Comparison of ENCODE assay signal across 21 mouse cellular contexts in the genomic region with DNA sequence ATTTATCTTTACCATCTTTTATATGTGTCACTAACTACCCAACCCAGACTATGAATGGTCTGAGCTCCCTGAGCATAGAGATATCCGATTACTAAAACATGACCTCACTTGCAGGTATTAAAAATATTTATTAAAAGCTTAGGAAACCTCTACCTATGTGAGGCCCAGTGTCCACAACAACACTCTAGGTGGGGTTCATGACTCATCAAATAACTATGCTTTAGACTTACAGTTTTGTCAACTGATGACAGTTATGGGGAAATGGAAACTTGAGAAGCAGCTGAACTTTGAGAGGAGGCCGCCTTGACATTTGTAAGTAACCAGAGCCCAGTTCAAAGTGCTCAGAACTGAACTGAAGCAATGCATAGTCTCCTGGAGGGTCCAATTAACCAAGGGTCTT. TPM values are rescaled to one million over a fixed set of nuclear protein-coding genes. Genes with fewer than 3 reads are reported as not detected.
DNase-seq lines count a peak whose midpoint lies in the region; ATAC-seq and TF ChIP-seq lines count a peak whose summit lies in the region.
"Had no signal": no experiment of that assay in that cellular context is flagged by ENCODE, and none has a peak within 500 bp of the region (broad histone marks: within the 10 kb centered on the region; RNA-seq: fewer than 3 reads in every experiment).

No protein-coding gene starts in this region.

- 71% methylated on average over 2 of the region's 2 CpGs for WGBS in heart, embryonic 14.5 days
- WGBS in heart, embryonic 11.5 days (ENCODE audit: insufficient replicate concordance): 79% methylated on average over 2 of the region's 2 CpGs
- WGBS in lung, embryonic 15.5 days: 83% methylated on average over 2 of the region's 2 CpGs
- WGBS in stomach, postnatal 0 days: 68% methylated on average over 2 of the region's 2 CpGs

- peak overlapping the region in 1 of 2 experiments; percentile 7; a peak in 1 of 4 replicates for H3K27ac ChIP-seq in heart, embryonic 14.5 days (replicated peaks in 1 of 2; ENCODE audit: control insufficient read depth in 1 of 2, insufficient read depth in 1 of 2, low read depth in 2 of 2, low read length in 2 of 2)
- no peak overlapping the region for H3K27ac ChIP-seq in heart, embryonic 11.5 days (ENCODE audit: low read depth, low read length)
- peak overlapping the region; percentile 46 for H3K27ac ChIP-seq in lung, embryonic 15.5 days
- peak overlapping the region; percentile 5 for H3K27ac ChIP-seq in embryonic fibroblast, embryonic 13.5 days (ENCODE audit: insufficient read depth, low read length)
- no peak overlapping the region for H3K27ac ChIP-seq in stomach, postnatal 0 days (replicated peaks)
- H3K27ac ChIP-seq: midbrain, embryonic 15.5 days had no signal

- peaks cover 3 to 6% of the 10 kb centered on the region in 2 experiments; a peak in 2 of 4 replicates for H3K4me1 ChIP-seq in heart, embryonic 14.5 days (ENCODE audit: control insufficient read depth in 2 of 2, insufficient read depth in 2 of 2, low read length in 2 of 2)
- no peaks in the 10 kb centered on the region for H3K4me1 ChIP-seq in heart, embryonic 11.5 days (ENCODE audit: control insufficient read depth, insufficient read depth, low read length)
- H3K4me1 ChIP-seq in lung, embryonic 15.5 days: no peaks in the 10 kb centered on the region
- H3K4me1 ChIP-seq in embryonic fibroblast, embryonic 13.5 days (ENCODE audit: control insufficient read depth, insufficient read depth, low read length): peaks cover 14% of the 10 kb centered on the region
- no peaks in the 10 kb centered on the region for H3K4me1 ChIP-seq in stomach, postnatal 0 days (replicated peaks; ENCODE audit: control insufficient read depth, insufficient read depth)
- H3K4me1 ChIP-seq: midbrain, embryonic 15.5 days had no signal

- TF ChIP-seq EP300 in stomach, postnatal 0 days (optimal IDR thresholded peaks at IDR 0.05): no peak

- no peak for TF ChIP-seq CTCF in embryonic fibroblast, embryonic 13.5 days (IDR thresholded peaks at IDR 0.05; ENCODE audit: borderline replicate concordance, insufficient read depth, low read length)
- TF ChIP-seq CTCF in stomach, postnatal 0 days (IDR thresholded peaks at IDR 0.05; ENCODE audit: low read depth): no peak

- TF ChIP-seq POLR2A in embryonic fibroblast, embryonic 13.5 days (IDR thresholded peaks at IDR 0.05; ENCODE audit: low read depth, low read length): no peak

- no peak overlapping the region for H3K4me3 ChIP-seq in heart, embryonic 14.5 days (ENCODE audit: control insufficient read depth in 1 of 2, insufficient read depth in 1 of 2, low read depth in 1 of 2, low read length in 2 of 2)
- no peak overlapping the region for H3K4me3 ChIP-seq in heart, embryonic 11.5 days (ENCODE audit: low read depth, low read length)
- H3K4me3 ChIP-seq in lung, embryonic 15.5 days: no peak overlapping the region
- H3K4me3 ChIP-seq in embryonic fibroblast, embryonic 13.5 days (ENCODE audit: insufficient read depth, low read length): no peak overlapping the region
- no peak overlapping the region for H3K4me3 ChIP-seq in stomach, postnatal 0 days (ENCODE audit: low read depth, low read length)
- H3K4me3 ChIP-seq: erythroblast, embryonic 14.5 days; midbrain, embryonic 15.5 days had no signal

- no peak overlapping the region for H3K9ac ChIP-seq in heart, embryonic 14.5 days (ENCODE audit: low read length)
- no peak overlapping the region for H3K9ac ChIP-seq in heart, embryonic 11.5 days (ENCODE audit: low read depth, low read length)
- no peak overlapping the region for H3K9ac ChIP-seq in lung, embryonic 15.5 days
- H3K9ac ChIP-seq in stomach, postnatal 0 days (ENCODE audit: low read length): no peak overlapping the region
- H3K9ac ChIP-seq: midbrain, embryonic 15.5 days had no signal

- no peak for DNase-seq in lung, postnatal 14 days
- no peak for DNase-seq in stomach, postnatal 0 days (ENCODE audit: low spot score)
- DNase-seq in retina, postnatal 1 day: no peak
- no peak for DNase-seq in cerebellum, adult 11 months
- DNase-seq: cerebellum, adult 2 months; gastrocnemius, postnatal 25 days; heart, postnatal 10 days; kidney, postnatal 4 days; lung, adult 2 months; spleen, adult 18-20 months had no signal

- H3K4me2 ChIP-seq in heart, embryonic 14.5 days (ENCODE audit: low read length): 0 out of 2 replicates have a peak overlapping the region, but pooled peaks have one; percentile 6
- H3K4me2 ChIP-seq in heart, embryonic 11.5 days: no peak overlapping the region
- no peak overlapping the region for H3K4me2 ChIP-seq in lung, embryonic 15.5 days
- no peak overlapping the region for H3K4me2 ChIP-seq in stomach, postnatal 0 days (replicated peaks; ENCODE audit: low read depth)
- H3K4me2 ChIP-seq: midbrain, embryonic 15.5 days had no signal

- no peaks in the 10 kb centered on the region for H3K36me3 ChIP-seq in heart, embryonic 14.5 days (ENCODE audit: control insufficient read depth, insufficient read depth, low read length)
- H3K36me3 ChIP-seq in heart, embryonic 11.5 days (ENCODE audit: control insufficient read depth, insufficient read depth, low read length): no peaks in the 10 kb centered on the region
- H3K36me3 ChIP-seq in lung, embryonic 15.5 days: no peaks in the 10 kb centered on the region
- H3K36me3 ChIP-seq in stomach, postnatal 0 days (ENCODE audit: control insufficient read depth, insufficient read depth, low read length): no peaks in the 10 kb centered on the region
- H3K36me3 ChIP-seq: midbrain, embryonic 15.5 days had no signal

- ATAC-seq in heart, embryonic 14.5 days (ENCODE audit: insufficient number of reproducible peaks, insufficient read depth, low FRiP score, low read depth): no peak
- no peak for ATAC-seq in heart, embryonic 11.5 days (replicated peaks; ENCODE audit: insufficient number of reproducible peaks, low FRiP score, low TSS enrichment)
- ATAC-seq in lung, embryonic 15.5 days (ENCODE audit: borderline replicate concordance, extremely low read depth, low FRiP score, low TSS enrichment): no peak
- peak; percentile 61; the same call in 1 of the 2 replicates for ATAC-seq in stomach, postnatal 0 days (ENCODE audit: low FRiP score, low TSS enrichment)
- ATAC-seq: midbrain, embryonic 15.5 days had no signal

- no peaks in the 10 kb centered on the region for H3K9me3 ChIP-seq in heart, embryonic 14.5 days (ENCODE audit: control insufficient read depth, low read length)
- H3K9me3 ChIP-seq in heart, embryonic 11.5 days (replicated peaks; ENCODE audit: control insufficient read depth, low read length): no peaks in the 10 kb centered on the region
- H3K9me3 ChIP-seq in lung, embryonic 15.5 days: no peaks in the 10 kb centered on the region
- no peaks in the 10 kb centered on the region for H3K9me3 ChIP-seq in stomach, postnatal 0 days (ENCODE audit: control insufficient read depth, low read length)
- H3K9me3 ChIP-seq: midbrain, embryonic 15.5 days had no signal

- no peaks in the 10 kb centered on the region for H3K27me3 ChIP-seq in heart, embryonic 14.5 days (ENCODE audit: control insufficient read depth, insufficient read depth, low read length)
- no peaks in the 10 kb centered on the region for H3K27me3 ChIP-seq in heart, embryonic 11.5 days (ENCODE audit: control insufficient read depth, insufficient read depth, low read length)
- H3K27me3 ChIP-seq in lung, embryonic 15.5 days: no peaks in the 10 kb centered on the region
- H3K27me3 ChIP-seq in stomach, postnatal 0 days (ENCODE audit: control insufficient read depth, insufficient read depth, low read length): no peaks in the 10 kb centered on the region
- H3K27me3 ChIP-seq: CH12.LX; midbrain, embryonic 15.5 days had no signal

RNA-seq across cellular contexts. Expression of gene Gm47791, which starts 24.2 kb away (rescaled TPM):
- polyA plus RNA-seq in heart, embryonic 14.5 days (2014; fragmentation: Nextera tagmentation; extraction: Ambion mirVana): not detected in 2 replicates
- polyA plus RNA-seq in heart, embryonic 11.5 days (2014; fragmentation: Nextera tagmentation; extraction: Ambion mirVana): not detected in 2 replicates
- not detected in 2 replicates for polyA plus RNA-seq in lung, embryonic 15.5 days (2015; fragmentation: Nextera tagmentation; extraction: Ambion mirVana)
- polyA plus RNA-seq in embryonic fibroblast, embryonic 13.5 days (2011; ENCODE audit: insufficient read length, low read depth, missing spikeins): not detected in 2 replicates
- polyA plus RNA-seq in stomach, postnatal 0 days (2015; fragmentation: Nextera tagmentation; extraction: Ambion mirVana): not detected in 2 replicates
- polyA plus RNA-seq: cerebellum, adult 2 months; erythroblast, embryonic 14.5 days; intestine, embryonic 14.5 days; limb, embryonic 11.5 days; lung, adult 2 months; midbrain, embryonic 15.5 days; neural tube, embryonic 11.5 days; stomach, embryonic 16.5 days had no signal

RNA-seq across cellular contexts. Expression of gene Tm4sf20, which starts 26.9 kb away (rescaled TPM):
- polyA plus RNA-seq in heart, embryonic 14.5 days (2014; fragmentation: Nextera tagmentation; extraction: Ambion mirVana): not detected in 2 replicates
- 0.29 TPM in 1 of 2 replicates, not detected in the other for polyA plus RNA-seq in heart, embryonic 11.5 days (2014; fragmentation: Nextera tagmentation; extraction: Ambion mirVana)
- polyA plus RNA-seq in lung, embryonic 15.5 days (2015; fragmentation: Nextera tagmentation; extraction: Ambion mirVana): 0.10 TPM in 2 replicates
- polyA plus RNA-seq in embryonic fibroblast, embryonic 13.5 days (2011; ENCODE audit: insufficient read length, low read depth, missing spikeins): not detected in 2 replicates
- 0.21 and 1.0 TPM in 2 replicates for polyA plus RNA-seq in stomach, postnatal 0 days (2015; fragmentation: Nextera tagmentation; extraction: Ambion mirVana)
- polyA plus RNA-seq: cerebellum, adult 2 months; erythroblast, embryonic 14.5 days; limb, embryonic 11.5 days; lung, adult 2 months had no signal

RNA-seq across cellular contexts. Expression of gene Agfg1, which starts 44.1 kb away (rescaled TPM):
- polyA plus RNA-seq in heart, embryonic 14.5 days (2014; fragmentation: Nextera tagmentation; extraction: Ambion mirVana): 38.6 and 44.6 TPM in 2 replicates
- 42.2 and 43.8 TPM in 2 replicates for polyA plus RNA-seq in heart, embryonic 11.5 days (2014; fragmentation: Nextera tagmentation; extraction: Ambion mirVana)
- polyA plus RNA-seq in lung, embryonic 15.5 days (2015; fragmentation: Nextera tagmentation; extraction: Ambion mirVana): 32.1 and 32.3 TPM in 2 replicates
- 75.1 and 77.5 TPM in 2 replicates for polyA plus RNA-seq in embryonic fibroblast, embryonic 13.5 days (2011; ENCODE audit: insufficient read length, low read depth, missing spikeins)
- polyA plus RNA-seq in stomach, postnatal 0 days (2015; fragmentation: Nextera tagmentation; extraction: Ambion mirVana): 18.2 and 18.8 TPM in 2 replicates

Comparison
In these comparisons a context has a peak if more than half of its experiments do, and no peak if none do; other contexts are left out.
1. H3K27ac ChIP-seq: peak in lung, embryonic 15.5 days (single experiment) and embryonic fibroblast, embryonic 13.5 days (single experiment); none in heart, embryonic 11.5 days (single experiment) and stomach, postnatal 0 days (single experiment).